Mouse (Mus musculus): ENCODE results near the gene Pex7. TPM values are rescaled to one million over a fixed set of nuclear protein-coding genes. Genes with fewer than 3 reads are reported as not detected.

Gene Pex7
- polyA plus RNA-seq, 1 experiment from 2014 or later: 41.3 TPM

- no peak overlapping the region for H3K27ac ChIP-seq (ENCODE audit: low read depth)
- no peak overlapping the region for H3K4me3 ChIP-seq (ENCODE audit: low read depth, low read length)
- no peak overlapping the region for H3K9ac ChIP-seq (ENCODE audit: low read length)
- no peak for ATAC-seq (replicated peaks; ENCODE audit: low FRiP score, low TSS enrichment, low read depth)
- H3K4me1 ChIP-seq (replicated peaks; ENCODE audit: control insufficient read depth, insufficient read depth, low read length): no peaks in the 10 kb centered on the region
- WGBS: 87% methylated on average over 7 of the region's 7 CpGs
- 0 out of 2 replicates have a peak, but pooled peaks cover 5% of the 10 kb centered on the region for H3K36me3 ChIP-seq (ENCODE audit: control insufficient read depth, insufficient read depth, low read length)
- DNase-seq (ENCODE audit: low spot score): no peak
- H3K4me2 ChIP-seq (ENCODE audit: low read length): no peak overlapping the region
- H3K9me3 ChIP-seq (ENCODE audit: control insufficient read depth, low read length): no peaks in the 10 kb centered on the region
- H3K27me3 ChIP-seq (replicated peaks; ENCODE audit: control insufficient read depth, insufficient read depth, low read length): no peaks in the 10 kb centered on the region
Observed at GRCm38 (mm10) chr10:19901992-19902391, 5.5 kb downstream of the Pex7 start.

DNA sequence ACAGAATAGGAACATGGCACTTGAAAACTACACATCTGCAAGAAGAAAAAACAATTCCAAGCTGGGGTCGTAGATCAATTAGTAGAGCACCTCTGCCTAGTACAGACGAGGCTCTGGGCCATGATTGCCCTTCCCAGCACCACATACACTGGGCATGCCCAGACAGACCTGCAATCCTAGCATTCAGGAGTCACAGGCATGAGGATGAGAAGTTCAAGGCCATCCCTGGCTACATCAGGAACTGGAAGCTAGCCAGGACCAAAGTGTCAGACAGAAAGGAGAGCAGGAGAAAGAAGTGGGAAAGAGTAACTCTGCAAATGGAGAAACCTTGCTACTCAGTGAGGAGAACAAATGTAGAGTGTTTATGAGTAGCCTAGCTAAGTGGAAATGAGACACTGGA, 7.3 kb downstream of the Pex7 start:
- DNase-seq (ENCODE audit: low spot score) (no peak), ATAC-seq (replicated peaks; ENCODE audit: low FRiP score, low TSS enrichment, low read depth) (no peak)
- Histone ChIP-seq H3K36me3 (ENCODE audit: control insufficient read depth, insufficient read depth, low read length) (0 out of 2 replicates have a peak, but pooled peaks cover 5% of the 10 kb centered on the region), H3K4me3 (ENCODE audit: low read depth, low read length) (no peak overlapping the region), H3K27ac (ENCODE audit: low read depth) (no peak overlapping the region), H3K9me3 (ENCODE audit: control insufficient read depth, low read length) (no peaks in the 10 kb centered on the region), H3K4me2 (ENCODE audit: low read length) (no peak overlapping the region), H3K27me3 (replicated peaks; ENCODE audit: control insufficient read depth, insufficient read depth, low read length) (no peaks in the 10 kb centered on the region), H3K4me1 (replicated peaks; ENCODE audit: control insufficient read depth, insufficient read depth, low read length) (no peaks in the 10 kb centered on the region), H3K9ac (ENCODE audit: low read length) (no peak overlapping the region)
- 62% methylated on average over 2 of the region's 2 CpGs for WGBS

DNA sequence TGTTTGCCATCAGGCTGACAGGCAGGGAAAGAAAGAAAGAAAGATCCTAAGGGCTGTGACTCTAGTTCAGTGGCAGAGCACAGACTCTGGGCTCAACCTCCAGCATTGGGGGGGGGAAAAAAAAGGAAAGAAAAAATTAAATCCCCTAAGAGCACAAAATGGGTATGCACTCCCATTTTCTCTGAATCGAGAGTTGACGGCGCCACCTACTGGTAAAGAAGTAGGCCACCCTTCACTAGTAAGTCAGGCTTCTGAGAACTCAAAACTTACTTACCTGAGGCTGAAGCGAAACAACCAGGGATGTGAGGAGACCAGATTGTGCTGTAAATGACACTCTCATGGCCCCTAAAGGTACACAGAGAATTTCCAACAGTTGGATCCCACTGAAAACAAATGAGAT, 13.5 kb downstream of the Pex7 start:
- Histone ChIP-seq H3K9ac (ENCODE audit: low read length) (no peak overlapping the region), H3K9me3 (ENCODE audit: control insufficient read depth, low read length) (no peaks in the 10 kb centered on the region), H3K27ac (ENCODE audit: low read depth) (no peak overlapping the region), H3K36me3 (ENCODE audit: control insufficient read depth, insufficient read depth, low read length) (0 out of 2 replicates have a peak, but pooled peaks cover 2% of the 10 kb centered on the region), H3K4me1 (replicated peaks; ENCODE audit: control insufficient read depth, insufficient read depth, low read length) (0 out of 2 replicates have a peak, but pooled peaks cover 3% of the 10 kb centered on the region), H3K27me3 (replicated peaks; ENCODE audit: control insufficient read depth, insufficient read depth, low read length) (no peaks in the 10 kb centered on the region), H3K4me2 (ENCODE audit: low read length) (no peak overlapping the region), H3K4me3 (ENCODE audit: low read depth, low read length) (no peak overlapping the region)
- 16% methylated on average over 4 of the region's 4 CpGs for WGBS
- no peak for ATAC-seq (replicated peaks; ENCODE audit: low FRiP score, low TSS enrichment, low read depth)
- DNase-seq (ENCODE audit: low spot score): peak; percentile 56

DNA sequence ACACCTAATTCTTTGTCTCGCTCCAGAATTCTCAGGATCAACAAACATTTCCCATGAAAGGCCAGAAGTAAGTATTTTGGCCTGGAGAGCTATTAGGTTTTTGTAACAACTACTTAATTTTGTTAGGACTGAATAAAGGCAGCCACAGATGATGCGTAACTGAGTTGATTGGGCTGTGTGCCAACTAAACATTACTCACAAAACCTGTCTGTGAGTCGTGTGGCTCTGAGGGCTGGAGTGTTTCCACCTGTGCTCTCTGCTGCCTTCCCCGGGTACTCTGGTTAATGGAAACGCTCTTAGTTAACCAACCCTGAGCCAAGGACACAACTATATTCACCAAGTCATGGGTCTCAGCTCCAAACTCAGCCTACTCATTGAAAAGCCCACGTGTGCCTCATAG, 14.3 kb downstream of the Pex7 start:
- ATAC-seq (replicated peaks; ENCODE audit: low FRiP score, low TSS enrichment, low read depth) (no peak), DNase-seq (ENCODE audit: low spot score) (no peak)
- no peak overlapping the region for H3K4me2 ChIP-seq (ENCODE audit: low read length)
- no peaks in the 10 kb centered on the region for H3K9me3 ChIP-seq (ENCODE audit: control insufficient read depth, low read length)
- H3K4me1 ChIP-seq (replicated peaks; ENCODE audit: control insufficient read depth, insufficient read depth, low read length): 0 out of 2 replicates have a peak, but pooled peaks cover 3% of the 10 kb centered on the region
- WGBS: 43% methylated on average over 6 of the region's 6 CpGs
- no peak overlapping the region for H3K27ac ChIP-seq (ENCODE audit: low read depth)
- no peak overlapping the region for H3K9ac ChIP-seq (ENCODE audit: low read length)
- 0 out of 2 replicates have a peak, but pooled peaks cover 6% of the 10 kb centered on the region for H3K36me3 ChIP-seq (ENCODE audit: control insufficient read depth, insufficient read depth, low read length)
- no peak overlapping the region for H3K4me3 ChIP-seq (ENCODE audit: low read depth, low read length)
- no peaks in the 10 kb centered on the region for H3K27me3 ChIP-seq (replicated peaks; ENCODE audit: control insufficient read depth, insufficient read depth, low read length)

DNA sequence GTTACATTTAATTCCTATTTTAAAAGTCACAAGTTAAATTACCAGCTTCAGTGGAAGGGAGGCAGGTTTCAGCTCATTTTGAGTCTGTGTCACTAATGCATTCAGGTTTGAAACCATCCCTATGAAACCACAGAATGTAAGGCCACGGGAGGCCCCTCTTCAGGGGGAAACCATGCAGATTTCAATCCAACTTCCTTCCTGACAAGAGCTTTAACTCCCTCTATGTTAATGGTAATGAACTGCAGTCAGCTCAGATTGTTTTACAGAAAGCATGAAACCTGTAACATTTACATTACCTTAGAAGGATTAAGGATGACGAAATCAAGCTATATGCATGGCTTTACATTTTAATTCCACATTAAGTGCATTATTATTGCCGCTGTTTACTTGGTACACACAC, 15.8 kb downstream of the Pex7 start:
- Histone ChIP-seq H3K36me3 (ENCODE audit: control insufficient read depth, insufficient read depth, low read length) (0 out of 2 replicates have a peak, but pooled peaks cover 6% of the 10 kb centered on the region), H3K9ac (ENCODE audit: low read length) (no peak overlapping the region), H3K4me2 (ENCODE audit: low read length) (no peak overlapping the region), H3K4me1 (replicated peaks; ENCODE audit: control insufficient read depth, insufficient read depth, low read length) (0 out of 2 replicates have a peak, but pooled peaks cover 3% of the 10 kb centered on the region), H3K4me3 (ENCODE audit: low read depth, low read length) (no peak overlapping the region), H3K9me3 (ENCODE audit: control insufficient read depth, low read length) (no peaks in the 10 kb centered on the region), H3K27me3 (replicated peaks; ENCODE audit: control insufficient read depth, insufficient read depth, low read length) (no peaks in the 10 kb centered on the region), H3K27ac (ENCODE audit: low read depth) (no peak overlapping the region)
- WGBS: 56% methylated on average over 3 of the region's 3 CpGs
- ATAC-seq (replicated peaks; ENCODE audit: low FRiP score, low TSS enrichment, low read depth) (no peak), DNase-seq (ENCODE audit: low spot score) (no peak)

GRCm38 (mm10) chr10:19889908-19890307, 17.6 kb downstream of the Pex7 start:
- DNase-seq (ENCODE audit: low spot score): no peak
- 0 out of 2 replicates have a peak, but pooled peaks cover 6% of the 10 kb centered on the region for H3K36me3 ChIP-seq (ENCODE audit: control insufficient read depth, insufficient read depth, low read length)
- H3K27ac ChIP-seq (ENCODE audit: low read depth): no peak overlapping the region
- 89% methylated on average over 3 of the region's 3 CpGs for WGBS
- no peak overlapping the region for H3K9ac ChIP-seq (ENCODE audit: low read length)
- no peaks in the 10 kb centered on the region for H3K27me3 ChIP-seq (replicated peaks; ENCODE audit: control insufficient read depth, insufficient read depth, low read length)
- H3K9me3 ChIP-seq (ENCODE audit: control insufficient read depth, low read length): no peaks in the 10 kb centered on the region
- no peak for ATAC-seq (replicated peaks; ENCODE audit: low FRiP score, low TSS enrichment, low read depth)
- H3K4me2 ChIP-seq (ENCODE audit: low read length): no peak overlapping the region
- H3K4me3 ChIP-seq (ENCODE audit: low read depth, low read length): no peak overlapping the region
- 0 out of 2 replicates have a peak, but pooled peaks cover 3% of the 10 kb centered on the region for H3K4me1 ChIP-seq (replicated peaks; ENCODE audit: control insufficient read depth, insufficient read depth, low read length)

DNA sequence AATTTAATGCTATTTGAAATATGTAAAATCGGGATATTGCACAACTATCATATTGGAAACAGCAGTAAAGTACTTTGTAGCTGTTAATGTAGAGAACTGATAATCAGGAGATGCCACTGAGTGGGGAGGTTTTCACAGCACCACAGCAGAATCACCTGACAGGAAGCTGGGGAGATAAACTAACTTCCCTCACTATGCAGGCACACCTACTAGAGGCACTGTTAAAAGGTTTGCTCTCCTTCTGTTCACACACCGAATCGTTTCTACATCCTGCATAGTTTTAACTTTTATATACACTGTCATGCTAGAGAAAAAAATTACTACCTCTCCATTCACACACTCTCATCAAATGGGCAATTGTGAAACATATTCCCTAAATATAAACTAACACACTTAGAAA, 21.2 kb downstream of the Pex7 start:
- H3K27ac ChIP-seq (ENCODE audit: low read depth): no peak overlapping the region
- no peak for DNase-seq (ENCODE audit: low spot score)
- ATAC-seq (replicated peaks; ENCODE audit: low FRiP score, low TSS enrichment, low read depth): no peak
- H3K9me3 ChIP-seq (ENCODE audit: control insufficient read depth, low read length): no peaks in the 10 kb centered on the region
- no peak overlapping the region for H3K4me2 ChIP-seq (ENCODE audit: low read length)
- peaks cover 7% of the 10 kb centered on the region; the same call in 1 of the 2 replicates for H3K36me3 ChIP-seq (ENCODE audit: control insufficient read depth, insufficient read depth, low read length)
- H3K9ac ChIP-seq (ENCODE audit: low read length): no peak overlapping the region
- H3K4me1 ChIP-seq (replicated peaks; ENCODE audit: control insufficient read depth, insufficient read depth, low read length): no peaks in the 10 kb centered on the region
- H3K4me3 ChIP-seq (ENCODE audit: low read depth, low read length): no peak overlapping the region
- H3K27me3 ChIP-seq (replicated peaks; ENCODE audit: control insufficient read depth, insufficient read depth, low read length): no peaks in the 10 kb centered on the region
- 73% methylated on average over 3 of the region's 3 CpGs for WGBS

DNA sequence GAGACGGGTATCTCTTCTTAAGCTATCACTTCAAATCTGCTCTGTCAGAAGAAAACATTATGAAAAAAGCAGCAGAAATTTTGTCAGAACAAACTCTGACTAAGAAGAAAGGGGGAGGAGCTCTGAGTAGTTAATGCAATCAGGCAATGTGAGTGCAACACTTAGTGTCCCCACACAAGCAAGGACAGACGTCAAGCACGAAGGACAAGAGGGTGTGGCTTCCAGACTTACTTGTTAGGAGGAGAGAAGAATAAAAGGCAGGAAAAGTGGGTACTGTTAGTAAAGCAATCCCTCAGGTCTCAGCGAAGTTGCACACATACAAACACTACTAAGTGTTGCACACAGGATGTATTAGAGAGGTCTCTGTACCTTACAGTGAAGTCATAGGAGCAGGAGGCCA, 23.1 kb downstream of the Pex7 start:
- ATAC-seq (replicated peaks; ENCODE audit: low FRiP score, low TSS enrichment, low read depth) (no peak), DNase-seq (ENCODE audit: low spot score) (no peak)
- H3K27ac ChIP-seq (ENCODE audit: low read depth): no peak overlapping the region
- peaks cover 7% of the 10 kb centered on the region; the same call in 1 of the 2 replicates for H3K36me3 ChIP-seq (ENCODE audit: control insufficient read depth, insufficient read depth, low read length)
- no peak overlapping the region for H3K4me2 ChIP-seq (ENCODE audit: low read length)
- no peak overlapping the region for H3K4me3 ChIP-seq (ENCODE audit: low read depth, low read length)
- no peaks in the 10 kb centered on the region for H3K4me1 ChIP-seq (replicated peaks; ENCODE audit: control insufficient read depth, insufficient read depth, low read length)
- H3K27me3 ChIP-seq (replicated peaks; ENCODE audit: control insufficient read depth, insufficient read depth, low read length): no peaks in the 10 kb centered on the region
- no peak overlapping the region for H3K9ac ChIP-seq (ENCODE audit: low read length)
- 63% methylated on average over 4 of the region's 4 CpGs for WGBS
- no peaks in the 10 kb centered on the region for H3K9me3 ChIP-seq (ENCODE audit: control insufficient read depth, low read length)

GRCm38 (mm10) chr10:19880437-19880836, 27.1 kb downstream of the Pex7 start:
- H3K4me2 ChIP-seq (ENCODE audit: low read length): no peak overlapping the region

More at GRCm38 (mm10) chr10:19880437-19880836, 27.1 kb downstream of the Pex7 start:
- Histone ChIP-seq H3K36me3 (ENCODE audit: control insufficient read depth, insufficient read depth, low read length) (peaks cover 3% of the 10 kb centered on the region; the same call in 1 of the 2 replicates), H3K4me1 (replicated peaks; ENCODE audit: control insufficient read depth, insufficient read depth, low read length) (no peaks in the 10 kb centered on the region), H3K4me3 (ENCODE audit: low read depth, low read length) (no peak overlapping the region), H3K9me3 (ENCODE audit: control insufficient read depth, low read length) (no peaks in the 10 kb centered on the region), H3K9ac (ENCODE audit: low read length) (no peak overlapping the region), H3K27me3 (replicated peaks; ENCODE audit: control insufficient read depth, insufficient read depth, low read length) (no peaks in the 10 kb centered on the region), H3K27ac (ENCODE audit: low read depth) (no peak overlapping the region)
- ATAC-seq (replicated peaks; ENCODE audit: low FRiP score, low TSS enrichment, low read depth) (no peak), DNase-seq (ENCODE audit: low spot score) (no peak)
- WGBS: 81% methylated on average over 3 of the region's 3 CpGs
